Mouse (Mus musculus) liver, postnatal 0 days (tissue): ENCODE measurements around the gene Ninj2.

Experiments used
- CTCF ChIP-seq: sonication (generic); IDR thresholded peaks from 2 replicates; pipeline ENCODE4 v1.5.1; 2016; ENCODE audit warnings: antibody characterized with exemption, low read depth
- EP300 ChIP-seq: IDR thresholded peaks from 2 replicates; pipeline ENCODE4 v1.6.1; 2016; ENCODE audit warnings: antibody characterized with exemption, low read depth, mild to moderate bottlenecking

DNA sequence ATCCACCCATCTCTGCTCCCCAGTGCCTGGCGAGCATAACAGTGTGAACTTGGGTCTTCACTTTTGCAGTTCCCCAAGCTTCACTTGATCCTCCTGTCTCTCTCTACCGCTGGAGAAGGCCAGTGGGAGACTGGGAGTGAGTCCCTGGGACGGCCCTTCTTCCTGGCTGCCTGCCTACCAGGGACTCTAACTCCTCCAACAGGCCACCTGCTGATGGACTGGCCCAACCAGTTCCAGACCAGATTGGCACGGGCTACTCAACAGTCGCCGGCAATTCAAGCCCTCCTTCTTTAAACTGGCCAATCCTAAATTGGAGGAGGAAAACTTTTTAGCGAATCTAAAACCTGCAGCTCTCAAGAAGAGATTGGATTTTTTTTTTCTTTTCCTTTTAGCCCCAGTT lies 101.8 kb downstream of the Ninj2 start:
- TF ChIP-seq EP300 (no peak), CTCF (no peak)
